Comparison of ENCODE assay signal across 8 mouse cellular contexts in the genomic region with DNA sequence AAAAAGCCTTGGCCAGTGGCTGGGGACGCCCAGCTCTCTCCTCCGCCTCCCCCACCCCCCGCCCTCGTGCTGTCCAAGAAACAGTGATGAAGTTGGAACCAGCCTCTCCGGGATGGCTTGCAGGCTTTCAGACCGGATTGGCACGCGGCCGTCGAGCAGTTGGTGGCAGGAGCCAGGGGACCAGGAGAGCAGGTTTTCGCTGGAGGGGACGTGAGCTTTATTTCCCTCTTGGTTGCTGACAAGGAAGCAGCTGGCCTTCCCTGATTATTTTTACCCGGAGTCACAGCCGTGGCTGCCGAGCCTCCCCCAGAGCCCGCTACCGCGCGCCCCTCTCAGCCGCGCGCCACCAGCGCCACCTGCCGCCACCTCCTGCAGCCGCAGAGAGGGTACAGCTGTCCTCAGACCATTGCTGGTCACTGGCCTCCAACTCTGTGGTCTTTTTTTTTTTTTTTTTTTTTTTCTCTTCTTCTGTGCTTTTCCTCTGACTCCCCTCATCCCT. TPM values are rescaled to one million over a fixed set of nuclear protein-coding genes. Genes with fewer than 3 reads are reported as not detected.
DNase-seq lines count a peak whose midpoint lies in the region; ATAC-seq and TF ChIP-seq lines count a peak whose summit lies in the region.

No protein-coding gene starts in this region.

- DNase-seq in MEL-GATA-1-ER (ENCODE audit: extremely low read depth, low read depth), result peak; percentile 78
- peak; percentile 76 for DNase-seq in cerebellum, adult 11-12 months
- DNase-seq in forelimb bud, embryonic 11.5 days (ENCODE audit: low read depth, low spot score), result peak; percentile 64
- peak; percentile 91 for DNase-seq in heart, postnatal 4 days
- peak; percentile 70 for DNase-seq in layer of hippocampus, adult 9-11 months
- DNase-seq in lung, postnatal 0 days (ENCODE audit: low spot score), result peak; percentile 79
- peak; percentile 82 for DNase-seq in ovary, postnatal 36 days (ENCODE audit: low spot score)
- peak; percentile 67 for DNase-seq in urinary bladder, adult 2 months (ENCODE audit: low spot score)

- no peaks in the 10 kb centered on the region; the same call in 1 of the 2 replicates for H3K4me1 ChIP-seq in lung, postnatal 0 days (ENCODE audit: insufficient read depth, low read depth, low read length)

- no peaks in the 10 kb centered on the region for H3K36me3 ChIP-seq in lung, postnatal 0 days (ENCODE audit: insufficient read depth, low read length)

- no peak for TF ChIP-seq EP300 in lung, postnatal 0 days (IDR thresholded peaks at IDR 0.05)

- under 1% methylated on average over 25 of the region's 25 CpGs for WGBS in lung, postnatal 0 days

- no peak overlapping the region for H3K27ac ChIP-seq in lung, postnatal 0 days (ENCODE audit: low read length)

- no peaks in the 10 kb centered on the region for H3K9me3 ChIP-seq in lung, postnatal 0 days (ENCODE audit: low read length)

- peak overlapping the region; percentile 61 for H3K4me2 ChIP-seq in lung, postnatal 0 days (replicated peaks; ENCODE audit: low read depth, low read length)

- no peak overlapping the region for H3K9ac ChIP-seq in lung, postnatal 0 days (replicated peaks; ENCODE audit: low read depth)

- ATAC-seq in lung, postnatal 0 days, result peak; percentile 94

- H3K27me3 ChIP-seq in lung, postnatal 0 days (replicated peaks; ENCODE audit: insufficient read depth, low read length), result no peaks in the 10 kb centered on the region

- peak overlapping the region; percentile 28; the same call in 1 of the 2 replicates for H3K4me3 ChIP-seq in lung, postnatal 0 days (ENCODE audit: low read depth, low read length)

- peak; percentile 87 for TF ChIP-seq CTCF in lung, postnatal 0 days (IDR thresholded peaks at IDR 0.05)

RNA-seq across cellular contexts. Expression of a gene that starts 14.5 kb away (rescaled TPM):
- total RNA-seq in heart, postnatal 4 days (2021), result 100 to 1,000 TPM; 252 to 254 TPM
- polyA plus RNA-seq in lung, postnatal 0 days (2015; fragmentation: Nextera tagmentation; extraction: Ambion mirVana), result 129 and 135 TPM in 2 replicates
- polyA plus RNA-seq in urinary bladder, adult 2 months (2012; rRNA removed), result 178 and 196 TPM in 2 replicates

RNA-seq across cellular contexts. Expression of a gene that starts 56.0 kb away (rescaled TPM):
- total RNA-seq in heart, postnatal 4 days (2021), result under 1 TPM; 0.10 to 0.14 TPM
- polyA plus RNA-seq in lung, postnatal 0 days (2015; fragmentation: Nextera tagmentation; extraction: Ambion mirVana), result 0.08 and 0.15 TPM in 2 replicates
- not detected in 2 replicates for polyA plus RNA-seq in urinary bladder, adult 2 months (2012; rRNA removed)
